Mouse (Mus musculus): ENCODE data around the gene Slc34a3.
A peak's percentile ranks its signal among the peaks of the same experiment; 100 is the strongest.

Gene Slc34a3

DNA sequence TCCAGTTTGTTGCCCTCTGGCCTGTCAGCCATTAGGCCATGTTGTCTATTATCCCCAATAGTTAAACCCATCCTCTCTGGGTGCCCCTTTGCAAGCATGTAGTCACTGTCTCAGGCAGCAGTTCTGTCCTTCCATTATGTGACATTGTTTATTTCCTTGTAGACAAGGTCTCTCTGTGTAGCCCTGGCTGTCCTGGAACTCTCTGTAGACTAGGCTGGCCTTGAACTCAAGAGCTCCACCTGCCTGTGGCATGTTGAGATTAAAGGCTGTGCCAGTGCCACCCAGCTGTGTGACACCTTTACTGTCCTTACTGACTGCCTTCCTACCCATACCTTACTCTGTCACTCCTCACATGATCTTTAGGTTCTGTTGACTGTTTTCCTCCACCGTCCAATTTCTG is 18.2 kb upstream of the Slc34a3 start:
- no peak for ATAC-seq (ENCODE audit: low TSS enrichment)

GRCm38 (mm10) chr2:25246183-25247072 is 12.3 kb upstream of the Slc34a3 start, which contains the start of gene AL732309.1:
Gene AL732309.1, minus strand, starts transcription at chr2:25246863.
- no peak for ATAC-seq (ENCODE audit: low TSS enrichment)

GRCm38 (mm10) chr2:25244144-25244543 is 10.0 kb upstream of the Slc34a3 start:
- no peak for ATAC-seq (ENCODE audit: low TSS enrichment)

GRCm38 (mm10) chr2:25243342-25243741 is 9.2 kb upstream of the Slc34a3 start:
- no peak for ATAC-seq (ENCODE audit: low TSS enrichment)

DNA sequence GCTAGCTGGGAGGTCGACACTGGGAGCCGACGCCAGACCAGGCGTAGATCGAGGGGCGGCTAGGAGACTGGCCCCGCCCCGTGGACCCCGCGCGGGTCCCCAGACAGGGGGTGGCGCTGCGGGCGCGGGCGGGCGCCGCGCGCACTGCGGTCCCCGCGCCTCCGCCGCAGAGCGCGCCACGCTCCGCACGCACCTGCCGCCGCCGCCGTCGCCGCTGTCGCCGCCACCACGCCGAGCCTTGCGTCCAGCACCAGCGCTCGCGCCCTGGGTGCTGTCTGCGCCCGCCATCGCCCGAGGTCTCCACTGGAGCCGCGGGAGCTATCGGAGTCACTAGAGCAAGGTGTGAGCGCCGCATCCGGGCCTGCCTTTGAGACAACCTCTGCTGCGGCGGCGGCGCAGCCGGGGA is 7.9 kb upstream of the Slc34a3 start, which contains the start of the genes Rnf208 and Cysrt1:
Gene Rnf208 (plus strand): TSS at position 155 of the 406 bp plus-strand sequence.
Gene Cysrt1 (minus strand): TSS at position 352 of the 406 bp plus-strand sequence.
- ATAC-seq (ENCODE audit: low TSS enrichment): peak; percentile 21

- ATAC-seq (ENCODE audit: low TSS enrichment): no peak
These were observed 7.2 kb upstream of the Slc34a3 start for GRCm38 (mm10) chr2:25241438-25241775.

DNA sequence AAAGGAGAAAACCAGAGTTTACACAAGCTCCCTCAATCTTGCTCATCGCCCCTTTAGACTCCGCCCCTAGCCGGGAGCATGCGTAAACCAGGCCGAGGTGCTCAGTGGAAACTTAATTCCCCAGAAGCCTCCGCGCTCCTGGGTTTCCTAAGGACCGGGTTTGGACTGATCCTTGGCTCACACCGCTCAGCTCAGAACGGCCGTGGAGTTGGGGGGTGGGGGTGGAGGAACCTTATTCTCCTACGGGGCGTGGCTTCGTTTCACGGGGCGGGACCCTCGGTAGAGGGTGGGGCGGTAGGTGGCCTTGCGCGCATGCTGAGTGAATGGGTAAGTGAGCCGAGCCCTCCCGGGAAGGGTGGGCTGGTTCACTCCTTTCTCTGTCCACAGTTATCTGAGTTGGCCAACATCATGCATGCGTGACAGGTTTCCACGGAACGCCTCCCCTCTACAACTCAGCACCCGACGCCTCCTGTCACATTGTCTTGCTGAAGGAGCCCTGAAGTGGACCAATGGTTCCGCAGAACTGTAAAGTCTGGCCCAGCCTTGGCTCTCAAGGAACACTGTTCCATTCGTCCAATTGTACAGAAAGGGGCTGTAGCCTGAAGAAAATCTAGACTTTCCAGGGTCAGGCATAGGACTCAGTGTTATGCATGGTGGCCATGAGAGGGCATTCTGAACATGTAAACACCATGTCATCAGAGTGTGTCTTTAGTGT is 6.7 kb upstream of the Slc34a3 start:
- ATAC-seq (ENCODE audit: low TSS enrichment): peak; percentile 76

DNA sequence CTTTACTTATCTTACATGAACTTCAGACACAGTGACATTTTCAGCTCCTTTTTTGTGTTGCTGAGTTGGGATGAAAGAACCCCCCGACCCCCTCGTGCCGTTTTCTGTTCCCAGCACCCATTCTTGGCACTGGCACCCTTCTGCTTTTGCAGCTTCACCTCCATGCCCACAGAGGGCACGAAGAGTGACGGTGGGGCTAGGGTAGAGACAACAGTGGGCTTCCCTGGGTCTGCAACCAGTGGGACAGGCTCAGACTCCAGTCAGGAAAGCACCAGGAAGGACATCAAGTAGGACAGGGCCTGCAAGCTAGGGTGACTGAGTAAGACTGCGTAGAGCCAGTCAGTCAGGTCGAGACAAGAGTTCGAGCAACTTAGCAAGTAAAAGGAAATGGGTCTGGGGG is 6.1 kb upstream of the Slc34a3 start:
- no peak for ATAC-seq (ENCODE audit: low TSS enrichment)

DNA sequence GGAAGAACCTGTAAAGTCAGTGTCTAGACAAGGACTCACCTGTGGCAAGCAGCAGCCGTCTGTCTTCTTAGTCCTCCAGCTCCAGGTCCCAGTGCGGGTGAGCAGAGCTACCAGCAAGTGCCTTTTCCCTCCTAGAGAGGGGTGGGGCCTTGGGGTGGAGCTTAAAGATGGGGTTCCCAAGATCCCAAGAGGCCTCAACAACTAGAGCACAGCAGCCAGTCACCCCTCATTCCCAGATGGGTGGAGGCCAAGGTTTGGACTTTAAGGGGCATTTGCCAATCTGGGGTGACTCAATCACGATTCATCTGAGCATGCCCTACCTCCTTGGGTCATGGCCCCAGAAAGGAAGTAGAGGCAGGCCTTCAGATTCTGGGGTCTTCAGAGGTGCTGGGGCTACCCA is 5.6 kb upstream of the Slc34a3 start:
- no peak for ATAC-seq (ENCODE audit: low TSS enrichment)

DNA sequence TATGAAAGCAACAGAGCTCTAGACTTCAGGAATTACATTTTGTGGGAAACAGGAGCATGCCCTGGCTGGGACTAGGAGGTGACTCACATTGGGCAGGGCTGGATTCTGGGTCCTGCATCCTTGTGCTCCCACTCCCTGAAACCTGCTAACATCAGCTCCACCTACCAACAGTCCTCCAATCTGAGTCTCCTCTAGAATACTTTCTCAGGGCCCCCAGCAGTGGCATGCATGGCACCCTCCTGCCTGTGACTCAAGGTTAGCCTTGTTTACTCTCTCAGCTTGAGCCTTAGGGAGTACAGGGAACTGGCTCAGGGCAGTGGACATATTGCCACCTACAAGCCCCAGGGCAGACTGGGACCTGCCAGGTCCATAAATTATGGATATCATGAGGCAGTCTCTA is 3.9 kb upstream of the Slc34a3 start:
- no peak for ATAC-seq (ENCODE audit: low TSS enrichment)

DNA sequence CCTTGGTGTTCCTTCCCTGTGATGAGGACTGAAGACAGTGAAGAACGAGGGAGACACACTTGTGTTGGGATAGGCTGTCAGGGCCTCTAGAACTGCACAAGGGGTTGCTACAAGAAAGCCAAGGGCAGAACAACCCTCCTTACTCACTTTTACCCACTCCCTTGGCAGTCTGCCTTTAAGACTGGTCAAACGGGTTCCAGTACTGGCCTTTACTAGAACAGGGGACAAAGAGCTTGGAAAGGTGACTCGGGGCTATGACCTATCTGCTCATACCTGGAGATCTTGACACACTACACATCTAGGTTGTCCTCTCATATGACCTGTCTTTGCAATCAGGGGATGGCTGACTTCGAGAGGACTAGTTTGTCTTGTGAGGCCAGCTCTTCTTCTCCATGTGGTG is 3.4 kb upstream of the Slc34a3 start:
- ATAC-seq (ENCODE audit: low TSS enrichment): no peak

GRCm38 (mm10) chr2:25236614-25237013 is 2.5 kb upstream of the Slc34a3 start, which contains the start of gene Rnf224:
Gene Rnf224, minus strand, starts transcription at chr2:25236787.
- ATAC-seq (ENCODE audit: low TSS enrichment): no peak

- ATAC-seq (ENCODE audit: low TSS enrichment): no peak
These were observed 522 bp upstream of the Slc34a3 start for GRCm38 (mm10) chr2:25234551-25235220.

GRCm38 (mm10) chr2:25233421-25233820 is 743 bp downstream of the Slc34a3 start:
- no peak for ATAC-seq (ENCODE audit: low TSS enrichment)

DNA sequence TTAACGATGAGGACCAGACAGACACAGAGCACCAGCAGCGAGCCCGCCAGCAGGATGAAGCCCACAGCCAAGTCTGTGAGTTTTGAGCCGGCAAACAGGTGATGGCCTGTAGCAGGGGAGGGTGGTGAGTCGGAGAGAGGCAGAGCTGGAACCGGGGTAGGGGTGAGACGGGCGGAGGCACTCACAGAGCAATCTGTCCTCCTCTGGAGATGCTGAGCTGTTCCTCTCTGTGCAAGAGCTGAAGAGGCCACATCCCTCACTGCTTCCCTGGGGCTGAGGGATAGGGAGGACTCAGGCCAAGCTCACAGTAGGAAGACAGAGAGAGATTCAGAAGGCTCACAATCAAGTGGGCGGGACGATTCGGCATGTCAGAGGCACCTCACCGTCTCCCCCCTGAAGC is 3.1 kb downstream of the Slc34a3 start:
- no peak for ATAC-seq (ENCODE audit: low TSS enrichment)

DNA sequence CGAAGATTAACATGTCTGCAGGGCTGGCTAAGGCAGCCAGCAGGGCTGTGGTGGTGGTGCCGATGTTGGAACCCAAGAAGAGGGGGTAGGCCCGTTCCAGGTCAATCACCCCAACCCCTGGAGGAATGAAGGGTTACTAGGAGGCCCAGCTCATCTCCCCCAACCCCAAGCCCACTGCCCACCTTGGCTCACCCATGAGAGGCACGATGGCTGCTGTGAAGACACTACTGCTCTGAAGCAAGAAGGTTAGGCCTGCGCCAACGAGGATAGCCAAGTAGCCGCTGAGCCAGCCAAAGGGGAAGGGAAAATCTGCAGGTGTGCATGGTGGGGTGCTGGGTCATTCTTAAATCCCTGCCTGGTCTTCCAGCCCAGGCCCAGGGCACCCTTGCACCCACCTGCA is 3.6 kb downstream of the Slc34a3 start:
- no peak for ATAC-seq (ENCODE audit: low TSS enrichment)

GRCm38 (mm10) chr2:25229582-25229981 is 4.6 kb downstream of the Slc34a3 start:
- no peak for ATAC-seq (ENCODE audit: low TSS enrichment)

DNA sequence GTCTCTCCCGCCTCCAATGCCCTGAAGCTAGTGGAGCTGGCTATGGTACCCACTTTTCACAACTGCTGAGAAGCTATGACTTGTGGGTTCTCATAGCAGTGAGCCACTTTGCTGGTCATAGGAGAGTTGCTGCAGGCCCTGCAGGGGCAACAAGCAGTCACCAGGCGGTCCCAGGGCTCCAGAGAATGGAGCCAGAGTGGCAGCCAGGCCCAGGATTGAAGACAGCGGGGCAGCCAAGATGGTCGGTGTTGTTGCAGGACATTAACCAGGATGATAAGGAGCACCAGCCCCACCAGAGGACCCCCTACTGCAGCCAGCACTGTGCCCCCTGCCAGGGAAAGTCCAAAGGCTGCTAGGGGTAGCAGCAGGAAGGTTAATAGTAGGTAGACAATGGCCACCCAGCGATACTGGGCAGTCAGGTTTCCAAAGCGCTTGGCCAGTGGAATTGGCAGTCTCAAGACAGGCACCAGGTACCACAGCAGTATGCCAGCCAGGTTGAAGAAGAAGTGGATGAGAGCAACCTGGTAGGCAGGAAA is 5.1 kb downstream of the Slc34a3 start:
- ATAC-seq (ENCODE audit: low TSS enrichment): no peak

- ATAC-seq (ENCODE audit: low TSS enrichment): peak; percentile 46
These were observed 5.7 kb downstream of the Slc34a3 start for GRCm38 (mm10) chr2:25228431-25228889.

DNA sequence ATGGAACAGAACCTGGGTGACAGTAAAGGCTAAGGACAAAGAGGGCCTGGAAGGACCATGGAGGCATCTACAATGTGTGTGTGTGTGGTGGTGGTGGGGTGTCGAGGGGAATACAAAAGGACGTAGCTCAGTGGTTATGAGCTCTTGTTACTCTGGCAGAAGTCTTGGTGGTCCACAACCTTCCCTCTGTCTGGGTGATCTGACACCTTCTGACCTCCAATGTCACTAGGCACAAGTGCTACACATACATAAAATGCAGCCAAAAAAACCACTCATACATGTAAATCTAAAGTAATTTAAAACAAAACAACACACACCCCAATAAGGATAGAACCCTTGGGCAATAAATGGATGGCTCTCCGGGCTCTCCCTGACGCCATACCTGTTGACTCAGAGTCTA is 6.8 kb downstream of the Slc34a3 start:
- ATAC-seq (ENCODE audit: low TSS enrichment): no peak

GRCm38 (mm10) chr2:25226864-25227263 is 7.3 kb downstream of the Slc34a3 start:
- no peak for ATAC-seq (ENCODE audit: low TSS enrichment)

GRCm38 (mm10) chr2:25225811-25226379 is 8.3 kb downstream of the Slc34a3 start:
- ATAC-seq (ENCODE audit: low TSS enrichment): no peak
